In the genomic region with DNA sequence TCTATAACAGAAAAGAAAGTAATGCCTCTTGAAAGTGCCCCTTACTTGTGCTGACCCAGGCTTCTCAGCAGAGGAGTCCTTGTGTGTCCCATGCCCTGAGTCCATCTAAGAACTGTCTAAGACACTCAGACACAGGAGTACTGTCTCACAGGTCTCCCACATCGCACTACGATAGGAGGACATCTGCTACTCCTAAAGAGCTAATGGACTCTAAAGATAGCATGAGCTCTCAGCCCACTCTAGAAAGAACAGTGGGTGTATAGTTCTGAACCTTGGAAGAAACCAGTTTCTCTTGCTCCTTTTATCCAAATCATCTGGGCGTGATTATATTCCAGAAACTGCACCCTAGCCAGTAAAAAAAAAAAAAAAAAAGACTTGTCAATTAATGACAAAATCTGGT, we compare ENCODE assay signal across 25 mouse cellular contexts.
DNase-seq lines count a peak whose midpoint lies in the region; ATAC-seq and TF ChIP-seq lines count a peak whose summit lies in the region.
"Had no signal": no experiment of that assay in that cellular context is flagged by ENCODE, and none has a peak within 500 bp of the region (broad histone marks: within the 10 kb centered on the region; RNA-seq: fewer than 3 reads in every experiment).

No protein-coding gene starts in this region.

- no peak for TF ChIP-seq CTCF in gastrocnemius, adult 2 months (IDR thresholded peaks at IDR 0.05)

- ATAC-seq in frontal cortex, adult (ENCODE audit: low TSS enrichment) = peak; percentile 75
- ATAC-seq: activated CD4-positive, CD25-positive, alpha-beta regulatory T cell, adult 4 months; forebrain, embryonic 13.5 days; forebrain, embryonic 16.5 days; hindbrain, embryonic 16.5 days; intestine, embryonic 16.5 days had no signal

- H3K4me3 ChIP-seq in gastrocnemius, adult 2 months = no peak overlapping the region
- H3K4me3 ChIP-seq: forebrain, embryonic 10.5 days; forebrain, embryonic 13.5 days; heart, embryonic 12.5 days; heart, embryonic 15.5 days; hindbrain, embryonic 10.5 days; hindbrain, embryonic 13.5 days had no signal

- intact Hi-C loops in gastrocnemius, adult 2 months (cut with DNase I) = no loop called here

- H3K27ac ChIP-seq in gastrocnemius, adult 2 months = peak overlapping the region; percentile 12; the same call in 1 of the 2 replicates
- H3K27ac ChIP-seq: forebrain, embryonic 10.5 days; forebrain, embryonic 13.5 days; heart, embryonic 15.5 days; hindbrain, embryonic 10.5 days; hindbrain, embryonic 13.5 days had no signal

- no peak for DNase-seq in frontal cortex, postnatal 14 days (ENCODE audit: low spot score in 2 of 2)
- DNase-seq in gastrocnemius, adult 2 months = no peak
- no peak for DNase-seq in gastrocnemius, adult 18-20 months (ENCODE audit: low spot score)
- peak; percentile 17 to 38 for DNase-seq in right cerebral cortex, adult 2 months (ENCODE audit: low spot score in 2 of 2)
- no peak for DNase-seq in right cerebral cortex, postnatal 4 days
- DNase-seq: adrenal gland, adult 8-10 months; adrenal gland, postnatal 25 days; cerebellum, adult 18-20 months; cerebellum, adult 9-10 months; cerebellum, postnatal 14 days; gastrocnemius, postnatal 25 days; heart, adult 18-20 months; heart, postnatal 10 days; heart, postnatal 36 days had no signal

Comparison
In these comparisons a context has a peak if more than half of its experiments do, and no peak if none do; other contexts are left out.
1. DNase-seq: peak in right cerebral cortex, adult 2 months (2 of 2); none in frontal cortex, postnatal 14 days (0 of 2), gastrocnemius, adult 2 months (single experiment), gastrocnemius, adult 18-20 months (single experiment) and right cerebral cortex, postnatal 4 days (single experiment).